ENCODE assay signal across 16 mouse cellular contexts in genomic region chr6:142700753-142701152, GRCm38 (mm10). TPM values are rescaled to one million over a fixed set of nuclear protein-coding genes. Genes with fewer than 3 reads are reported as not detected.
DNase-seq lines count a peak whose midpoint lies in the region; ATAC-seq and TF ChIP-seq lines count a peak whose summit lies in the region.
"Had no signal": no experiment of that assay in that cellular context is flagged by ENCODE, and none has a peak within 500 bp of the region (broad histone marks: within the 10 kb centered on the region; RNA-seq: fewer than 3 reads in every experiment).

No protein-coding gene starts in this region.

- TF ChIP-seq POLR2A in small intestine, adult 2 months (IDR thresholded peaks at IDR 0.05; ENCODE audit: low read depth, low read length), result no peak

- H3K4me1 ChIP-seq in heart, embryonic 12.5 days (replicated peaks), result peaks cover 43% of the 10 kb centered on the region
- H3K4me1 ChIP-seq in kidney, postnatal 0 days (replicated peaks; ENCODE audit: insufficient read depth, low read length), result peaks cover 6% of the 10 kb centered on the region; the same call in 1 of the 2 replicates
- H3K4me1 ChIP-seq in intestine, embryonic 14.5 days (replicated peaks; ENCODE audit: control insufficient read depth, insufficient read depth, low read length), result 0 out of 2 replicates have a peak, but pooled peaks cover 4% of the 10 kb centered on the region
- no peaks in the 10 kb centered on the region for H3K4me1 ChIP-seq in small intestine, adult 2 months (ENCODE audit: control insufficient read depth, insufficient read depth, insufficient read length, low read length)
- H3K4me1 ChIP-seq in forebrain, postnatal 0 days (ENCODE audit: insufficient read depth), result no peaks in the 10 kb centered on the region
- H3K4me1 ChIP-seq: limb, embryonic 12.5 days had no signal

- ATAC-seq in heart, embryonic 12.5 days (ENCODE audit: insufficient number of reproducible peaks, low FRiP score), result no peak
- ATAC-seq in kidney, postnatal 0 days (replicated peaks; ENCODE audit: low FRiP score, low read depth), result no peak
- ATAC-seq in intestine, embryonic 14.5 days (replicated peaks; ENCODE audit: low FRiP score, low TSS enrichment, low read depth), result no peak
- ATAC-seq in forebrain, postnatal 0 days, result no peak
- ATAC-seq: forebrain, embryonic 16.5 days had no signal

- TF ChIP-seq CTCF in kidney, postnatal 0 days (IDR thresholded peaks at IDR 0.05; ENCODE audit: low read depth), result no peak
- TF ChIP-seq CTCF in small intestine, adult 2 months (IDR thresholded peaks at IDR 0.05; ENCODE audit: extremely low read depth, insufficient read length, insufficient replicate concordance, low read depth, low read length), result no peak
- no peak for TF ChIP-seq CTCF in forebrain, postnatal 0 days (IDR thresholded peaks at IDR 0.05; ENCODE audit: low read depth)

- H3K27ac ChIP-seq in heart, embryonic 12.5 days (ENCODE audit: poor library complexity, severe bottlenecking), result peak overlapping the region; percentile 79
- H3K27ac ChIP-seq in kidney, postnatal 0 days, result peak overlapping the region; percentile 6; the same call in 1 of the 2 replicates
- H3K27ac ChIP-seq in intestine, embryonic 14.5 days (ENCODE audit: low read depth), result peak overlapping the region; percentile 86; the same call in 1 of the 2 replicates
- H3K27ac ChIP-seq in small intestine, adult 2 months (ENCODE audit: insufficient read depth, low read depth, low read length), result peak overlapping the region; percentile 41; the same call in 1 of the 2 replicates
- no peak overlapping the region for H3K27ac ChIP-seq in forebrain, postnatal 0 days (ENCODE audit: low read depth, low read length)
- H3K27ac ChIP-seq: hindbrain, embryonic 10.5 days; limb, embryonic 12.5 days; lung, embryonic 15.5 days; midbrain, embryonic 10.5 days had no signal

- intact Hi-C loops in heart, postnatal 25 days (cut with DNase I), result no loop called here

- no peak for DNase-seq in heart, postnatal 25 days (ENCODE audit: low spot score)
- DNase-seq in kidney, postnatal 0 days (ENCODE audit: low spot score), result no peak
- no peak for DNase-seq in kidney, adult 9 months
- peak; percentile 57 for DNase-seq in intestine, embryonic 14.5 days (ENCODE audit: low spot score)
- no peak for DNase-seq in forebrain, postnatal 0 days
- DNase-seq: cerebellum, postnatal 14 days; kidney, adult 11 months; spleen, adult 18-20 months; thymus, postnatal 36 days had no signal

- WGBS in heart, embryonic 12.5 days, result 41% methylated on average over 8 of the region's 8 CpGs
- WGBS in kidney, postnatal 0 days, result 60% methylated on average over 8 of the region's 8 CpGs
- WGBS in intestine, embryonic 14.5 days, result 35% methylated on average over 8 of the region's 8 CpGs
- 58% methylated on average over 8 of the region's 8 CpGs for WGBS in small intestine, adult 2 months
- 79% methylated on average over 8 of the region's 8 CpGs for WGBS in forebrain, postnatal 0 days

- H3K36me3 ChIP-seq in heart, embryonic 12.5 days, result peaks cover 14% of the 10 kb centered on the region
- H3K36me3 ChIP-seq in kidney, postnatal 0 days (ENCODE audit: insufficient read depth, low read length), result no peaks in the 10 kb centered on the region
- H3K36me3 ChIP-seq in intestine, embryonic 14.5 days (ENCODE audit: control insufficient read depth, insufficient read depth, low read length), result 0 out of 2 replicates have a peak, but pooled peaks cover 5% of the 10 kb centered on the region
- H3K36me3 ChIP-seq in small intestine, adult 2 months (ENCODE audit: control insufficient read depth, insufficient read depth, low read length), result no peaks in the 10 kb centered on the region
- H3K36me3 ChIP-seq in forebrain, postnatal 0 days (ENCODE audit: insufficient read depth), result no peaks in the 10 kb centered on the region
- H3K36me3 ChIP-seq: hindbrain, embryonic 10.5 days; limb, embryonic 12.5 days; lung, embryonic 15.5 days; midbrain, embryonic 10.5 days had no signal

- H3K27me3 ChIP-seq in heart, embryonic 12.5 days (replicated peaks), result no peaks in the 10 kb centered on the region
- H3K27me3 ChIP-seq in kidney, postnatal 0 days (ENCODE audit: insufficient read depth, low read length), result no peaks in the 10 kb centered on the region
- no peaks in the 10 kb centered on the region for H3K27me3 ChIP-seq in intestine, embryonic 14.5 days (replicated peaks; ENCODE audit: control insufficient read depth, insufficient read depth, low read length)
- peaks cover 8% of the 10 kb centered on the region; the same call in 1 of the 2 replicates for H3K27me3 ChIP-seq in small intestine, adult 2 months (ENCODE audit: control insufficient read depth, insufficient read depth, low read length)
- H3K27me3 ChIP-seq in forebrain, postnatal 0 days (ENCODE audit: insufficient read depth, low read length), result peaks cover 5% of the 10 kb centered on the region
- H3K27me3 ChIP-seq: lung, embryonic 15.5 days had no signal

- peak overlapping the region; percentile 58 for H3K4me3 ChIP-seq in heart, embryonic 12.5 days
- no peak overlapping the region for H3K4me3 ChIP-seq in kidney, postnatal 0 days (replicated peaks; ENCODE audit: low read depth, low read length)
- H3K4me3 ChIP-seq in intestine, embryonic 14.5 days (ENCODE audit: low read depth, low read length), result peak overlapping the region; percentile 49
- H3K4me3 ChIP-seq in small intestine, adult 2 months (ENCODE audit: low read depth, low read length), result peak overlapping the region; percentile 12; the same call in 1 of the 2 replicates
- H3K4me3 ChIP-seq in forebrain, postnatal 0 days (ENCODE audit: low read depth, low read length), result no peak overlapping the region
- H3K4me3 ChIP-seq: hindbrain, embryonic 10.5 days; limb, embryonic 12.5 days; lung, embryonic 15.5 days; midbrain, embryonic 10.5 days had no signal

- no peaks in the 10 kb centered on the region for H3K9me3 ChIP-seq in heart, embryonic 12.5 days (replicated peaks)
- H3K9me3 ChIP-seq in kidney, postnatal 0 days (replicated peaks; ENCODE audit: low read length), result no peaks in the 10 kb centered on the region
- no peaks in the 10 kb centered on the region for H3K9me3 ChIP-seq in intestine, embryonic 14.5 days (ENCODE audit: control insufficient read depth, low read length)
- no peaks in the 10 kb centered on the region for H3K9me3 ChIP-seq in forebrain, postnatal 0 days (ENCODE audit: low read length)
- H3K9me3 ChIP-seq: hindbrain, embryonic 10.5 days; limb, embryonic 12.5 days; lung, embryonic 15.5 days; midbrain, embryonic 10.5 days had no signal

- peak overlapping the region; percentile 79 for H3K4me2 ChIP-seq in heart, embryonic 12.5 days
- H3K4me2 ChIP-seq in kidney, postnatal 0 days (ENCODE audit: low read length), result peak overlapping the region; percentile 79
- H3K4me2 ChIP-seq in intestine, embryonic 14.5 days (ENCODE audit: low read length), result peak overlapping the region; percentile 70
- no peak overlapping the region for H3K4me2 ChIP-seq in forebrain, postnatal 0 days (ENCODE audit: low read depth)

- H3K9ac ChIP-seq in heart, embryonic 12.5 days, result peak overlapping the region; percentile 54
- no peak overlapping the region for H3K9ac ChIP-seq in kidney, postnatal 0 days (ENCODE audit: low read depth, low read length)
- peak overlapping the region; percentile 54 for H3K9ac ChIP-seq in intestine, embryonic 14.5 days (ENCODE audit: low read length)
- no peak overlapping the region for H3K9ac ChIP-seq in forebrain, postnatal 0 days
- H3K9ac ChIP-seq: limb, embryonic 12.5 days; lung, embryonic 15.5 days had no signal

RNA-seq across cellular contexts. Expression of gene Abcc9, which starts 1.4 kb away (rescaled TPM):
- 22.7 and 24.3 TPM in 2 replicates for polyA plus RNA-seq in heart, embryonic 12.5 days (2016; fragmentation: Nextera tagmentation; extraction: Ambion mirVana)
- 100 to 1,000 TPM; 215 to 223 TPM for total RNA-seq in heart, postnatal 25 days (2021)
- 5.6 and 6.1 TPM in 2 replicates for polyA plus RNA-seq in kidney, postnatal 0 days (2015; fragmentation: Nextera tagmentation; extraction: Ambion mirVana)
- polyA plus RNA-seq in intestine, embryonic 14.5 days (2014; fragmentation: Nextera tagmentation; extraction: Ambion mirVana), result 18.2 and 18.7 TPM in 2 replicates
- polyA plus RNA-seq in small intestine, adult 2 months (2012; rRNA removed), result 1.6 and 1.9 TPM in 2 replicates
- 6.5 and 9.6 TPM in 2 replicates for total RNA-seq in forebrain, postnatal 0 days (2014; rRNA removed)
- polyA plus RNA-seq in forebrain, postnatal 0 days (2015; fragmentation: Nextera tagmentation; extraction: Ambion mirVana), result 1.0 and 1.8 TPM in 2 replicates

RNA-seq across cellular contexts. Expression of gene Cmas, which starts 55.7 kb away (rescaled TPM):
- polyA plus RNA-seq in heart, embryonic 12.5 days (2016; fragmentation: Nextera tagmentation; extraction: Ambion mirVana), result 126 and 127 TPM in 2 replicates
- 10 to 100 TPM; 33.5 to 34.8 TPM for total RNA-seq in heart, postnatal 25 days (2021)
- 60.0 and 63.2 TPM in 2 replicates for polyA plus RNA-seq in kidney, postnatal 0 days (2015; fragmentation: Nextera tagmentation; extraction: Ambion mirVana)
- 109 and 112 TPM in 2 replicates for polyA plus RNA-seq in intestine, embryonic 14.5 days (2014; fragmentation: Nextera tagmentation; extraction: Ambion mirVana)
- 39.5 and 40.8 TPM in 2 replicates for polyA plus RNA-seq in small intestine, adult 2 months (2012; rRNA removed)
- 132 and 134 TPM in 2 replicates for total RNA-seq in forebrain, postnatal 0 days (2014; rRNA removed)
- polyA plus RNA-seq in forebrain, postnatal 0 days (2015; fragmentation: Nextera tagmentation; extraction: Ambion mirVana), result 147 and 178 TPM in 2 replicates

Comparison
In these comparisons a context has a peak if more than half of its experiments do, and no peak if none do; other contexts are left out.
1. H3K4me3 ChIP-seq: peak in heart, embryonic 12.5 days (single experiment), intestine, embryonic 14.5 days (single experiment) and small intestine, adult 2 months (single experiment); none in kidney, postnatal 0 days (single experiment) and forebrain, postnatal 0 days (single experiment).
2. H3K9ac ChIP-seq: peak in heart, embryonic 12.5 days (single experiment) and intestine, embryonic 14.5 days (single experiment); none in kidney, postnatal 0 days (single experiment) and forebrain, postnatal 0 days (single experiment).